Mouse (Mus musculus): ENCODE measurements around the gene Jarid2. TPM values are rescaled to one million over a fixed set of nuclear protein-coding genes. Genes with fewer than 3 reads are reported as not detected.
"Not testable (repeated sequence)": the region's sequence is repeated elsewhere in the genome, so short reads cannot be mapped to it uniquely, and the experiment has no call there.

Jarid2 gene
- total RNA-seq (2021), result 10 to 100 TPM; 24.5 to 32.7 TPM

DNA sequence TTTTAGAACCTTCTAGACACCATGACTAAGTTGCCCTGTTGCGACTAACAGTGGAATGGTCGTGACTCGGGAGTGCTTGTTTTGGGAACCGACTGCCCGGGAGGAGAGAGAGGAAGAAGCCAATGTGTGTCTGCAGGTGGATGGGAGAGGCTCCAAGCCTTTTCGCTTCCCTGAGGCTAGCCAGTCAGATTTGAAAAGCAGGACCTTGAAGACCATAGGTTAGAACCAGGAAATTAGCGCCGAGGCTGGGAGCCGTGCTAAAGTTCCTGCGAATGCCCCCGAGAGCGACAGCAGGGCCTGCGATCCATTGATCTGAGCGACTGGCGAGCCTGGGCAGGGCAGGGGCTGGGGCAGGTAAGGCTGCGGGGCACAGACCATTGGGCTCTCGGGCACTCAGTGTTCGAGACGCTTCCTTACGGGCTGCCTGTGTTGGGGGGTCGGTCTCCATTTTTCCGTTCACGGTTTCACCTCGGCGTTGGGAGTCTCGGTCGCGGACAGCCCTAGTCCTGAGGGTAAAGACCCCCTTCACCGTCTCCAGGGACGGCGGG lies at the start of gene Jarid2:
Gene Jarid2 (plus strand): TSS at position 51 of the 548 bp plus-strand sequence.
- peak in 1 of 2 experiments; percentile 38 for DNase-seq
- intact Hi-C loops (cut with DNase I), result no loop called here

- intact Hi-C loops (cut with DNase I), result no loop called here
- DNase-seq, result no peak
Observed at GRCm38 (mm10) chr13:44681051-44681450, 48.2 kb upstream of the Jarid2 start.

GRCm38 (mm10) chr13:44688140-44688539 lies 41.1 kb upstream of the Jarid2 start:
- DNase-seq, result no peak
- intact Hi-C loops (cut with DNase I), result no loop called here

GRCm38 (mm10) chr13:44697628-44698027 lies 31.6 kb upstream of the Jarid2 start:
- intact Hi-C loops (cut with DNase I), result no loop called here
- DNase-seq, result no peak

GRCm38 (mm10) chr13:44704036-44704801 lies 25.1 kb upstream of the Jarid2 start:
- intact Hi-C loops (cut with DNase I), result no loop called here
- no peak for DNase-seq

GRCm38 (mm10) chr13:44705031-44705742 lies 24.1 kb upstream of the Jarid2 start:
- intact Hi-C loops (cut with DNase I), result no loop called here
- no peak for DNase-seq

DNA sequence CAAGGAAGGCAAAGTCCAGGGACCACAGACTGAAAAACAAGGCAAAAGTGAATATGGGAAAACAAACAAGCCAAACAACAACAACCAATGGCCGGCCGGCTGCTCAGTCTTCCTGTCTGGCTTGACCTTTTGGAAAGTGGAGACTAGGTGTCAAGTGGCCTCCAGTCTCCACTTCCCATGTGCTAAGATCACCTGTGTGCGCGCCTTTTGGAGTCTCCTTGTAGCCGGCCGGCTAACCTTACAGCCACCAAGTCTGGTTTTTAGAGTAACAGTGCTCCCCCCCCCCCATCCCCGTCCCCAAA lies 23.6 kb upstream of the Jarid2 start:
- no peak for DNase-seq
- intact Hi-C loops (cut with DNase I), result no loop called here

DNA sequence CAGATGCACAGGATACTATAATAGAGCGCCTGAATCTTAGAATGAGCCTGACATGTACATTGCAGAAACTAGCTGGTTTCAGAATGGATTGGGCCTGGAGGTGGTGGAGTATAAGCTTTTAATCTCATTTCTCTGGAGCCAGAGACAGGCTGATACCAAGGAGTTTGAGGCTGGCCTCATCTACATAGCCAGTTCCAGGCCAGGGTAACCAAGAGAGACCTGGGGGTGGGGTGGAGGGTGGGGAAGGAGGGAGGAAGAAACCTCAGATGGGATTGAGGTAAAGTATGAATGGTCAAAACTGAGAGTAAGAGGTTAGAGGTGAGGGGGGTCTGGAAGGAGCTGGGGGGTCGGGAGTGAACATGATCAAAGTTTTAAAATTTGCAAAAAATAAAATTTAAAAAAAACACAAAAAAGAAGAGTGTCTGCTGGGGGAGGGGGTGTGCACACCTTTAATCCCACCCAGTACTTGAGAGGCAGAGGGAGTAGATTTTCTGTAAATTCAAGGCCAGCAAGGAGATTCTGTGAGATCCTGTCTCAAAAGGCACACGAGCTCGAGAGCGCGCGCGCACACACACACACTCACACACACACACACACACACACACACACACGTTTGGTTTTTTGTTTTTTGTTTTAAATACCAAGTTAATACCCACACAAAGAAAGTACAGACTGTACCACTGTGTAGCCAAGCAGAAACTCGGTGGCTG lies 22.9 kb upstream of the Jarid2 start:
- intact Hi-C loops (cut with DNase I), result no loop called here
- DNase-seq, result no peak

DNA sequence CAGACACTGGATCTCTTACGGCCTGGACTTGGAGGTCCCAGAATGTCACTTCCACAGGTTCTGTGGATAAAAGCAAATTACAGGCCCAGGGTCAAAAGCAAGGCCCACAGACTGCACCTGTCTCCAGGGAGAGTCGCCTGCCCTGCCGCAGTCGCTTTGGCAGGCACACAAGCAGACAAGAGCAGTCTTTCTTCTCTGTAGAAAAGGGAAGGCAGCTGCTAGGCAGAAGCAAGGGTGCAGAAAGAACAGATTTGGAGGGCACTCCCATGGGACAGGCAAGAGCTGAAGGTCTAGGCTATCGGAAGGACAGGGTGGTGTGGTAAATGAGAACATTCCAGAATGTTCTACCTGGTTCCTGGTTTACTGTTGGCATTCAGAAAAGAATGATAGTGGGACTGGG lies 22.1 kb upstream of the Jarid2 start:
- intact Hi-C loops (cut with DNase I), result no loop called here
- DNase-seq, result no peak

DNA sequence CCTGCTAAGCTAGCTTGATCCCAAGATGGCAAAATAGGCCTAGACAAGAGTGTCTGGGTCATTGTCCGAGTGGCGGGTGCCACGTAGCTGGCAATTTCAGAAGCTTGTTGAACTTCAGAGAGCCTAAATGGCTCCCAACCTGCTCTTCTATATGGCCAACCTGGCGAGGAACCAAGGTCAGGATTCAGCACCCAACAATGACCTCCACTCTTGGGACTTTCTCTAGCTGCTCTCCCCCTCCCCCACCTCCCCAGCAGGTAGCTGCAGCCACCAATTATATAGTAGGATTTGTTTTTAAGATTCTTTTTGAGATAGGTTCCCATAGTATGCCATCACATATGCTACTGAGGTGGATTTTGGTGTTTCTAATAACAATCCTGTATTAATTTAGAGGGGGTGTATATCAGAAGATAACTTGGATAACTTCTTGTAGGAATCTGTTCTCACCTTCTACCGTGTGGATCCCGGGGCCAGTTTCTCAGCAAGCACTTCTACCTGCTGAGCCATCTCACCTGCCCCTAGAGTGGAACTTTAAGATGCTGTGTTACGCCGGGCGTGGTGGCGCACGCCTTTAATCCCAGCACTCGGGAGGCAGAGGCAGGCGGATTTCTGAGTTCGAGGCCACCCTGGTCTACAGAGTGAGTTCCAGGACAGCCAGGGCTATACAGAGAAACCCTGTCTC lies 20.8 kb upstream of the Jarid2 start:
- intact Hi-C loops (cut with DNase I), result no loop called here
- DNase-seq, result no peak

- no peak for DNase-seq
- intact Hi-C loops (cut with DNase I), result no loop called here
Observed at GRCm38 (mm10) chr13:44709747-44710480, 19.4 kb upstream of the Jarid2 start.

DNA sequence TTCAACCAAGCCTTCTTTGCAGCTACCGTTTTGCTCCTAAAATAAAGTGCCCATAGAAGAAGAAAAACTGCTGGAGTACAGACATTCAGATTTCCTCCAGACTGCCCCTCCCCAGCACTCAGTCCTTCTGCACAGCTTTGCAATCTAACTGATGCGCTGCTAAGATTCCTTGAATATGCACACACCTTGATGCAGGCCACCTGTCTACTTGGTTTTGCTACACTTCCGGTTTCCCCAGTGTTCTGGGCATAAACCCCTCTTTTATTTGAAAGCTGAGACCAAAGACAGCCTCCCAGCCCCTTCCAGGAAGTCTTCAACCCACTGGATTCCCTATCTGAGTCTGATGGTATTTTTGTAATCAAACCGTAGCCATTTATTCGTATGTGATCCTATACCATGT lies 18.2 kb upstream of the Jarid2 start:
- DNase-seq, result no peak
- intact Hi-C loops (cut with DNase I), result no loop called here

DNA sequence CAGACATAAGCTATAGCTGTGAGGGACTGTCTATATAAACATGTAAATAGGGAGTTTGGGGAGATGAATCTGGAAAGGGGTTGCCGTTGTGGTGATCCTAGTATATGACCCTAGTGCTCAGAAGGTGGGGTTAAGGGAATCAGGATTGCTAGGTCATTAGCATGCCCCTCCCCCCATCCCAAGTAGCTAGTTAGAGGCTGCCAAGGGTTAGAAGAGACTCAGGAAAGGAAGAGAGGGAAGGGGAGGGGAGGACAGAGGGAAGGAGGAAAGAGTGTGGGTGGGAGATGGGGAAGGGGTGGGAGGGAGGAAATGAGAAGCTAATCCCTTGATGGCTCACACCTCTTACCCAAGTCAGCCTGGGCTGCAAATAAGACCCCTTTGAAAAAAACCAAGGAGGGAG lies 17.4 kb upstream of the Jarid2 start:
- no peak for DNase-seq
- intact Hi-C loops (cut with DNase I), result no loop called here

GRCm38 (mm10) chr13:44715187-44715885 lies 13.9 kb upstream of the Jarid2 start:
- intact Hi-C loops (cut with DNase I), result no loop called here
- DNase-seq, result no peak

GRCm38 (mm10) chr13:44717838-44718237 lies 11.4 kb upstream of the Jarid2 start:
- intact Hi-C loops (cut with DNase I), result no loop called here

GRCm38 (mm10) chr13:44718465-44718864 lies 10.8 kb upstream of the Jarid2 start:
- intact Hi-C loops (cut with DNase I); DNase-seq: not testable (repeated sequence)

More at GRCm38 (mm10) chr13:44717838-44718237, 11.4 kb upstream of the Jarid2 start:
- DNase-seq, result no peak

- no peak for DNase-seq
Observed at GRCm38 (mm10) chr13:44720094-44720493, 9.2 kb upstream of the Jarid2 start.

DNA sequence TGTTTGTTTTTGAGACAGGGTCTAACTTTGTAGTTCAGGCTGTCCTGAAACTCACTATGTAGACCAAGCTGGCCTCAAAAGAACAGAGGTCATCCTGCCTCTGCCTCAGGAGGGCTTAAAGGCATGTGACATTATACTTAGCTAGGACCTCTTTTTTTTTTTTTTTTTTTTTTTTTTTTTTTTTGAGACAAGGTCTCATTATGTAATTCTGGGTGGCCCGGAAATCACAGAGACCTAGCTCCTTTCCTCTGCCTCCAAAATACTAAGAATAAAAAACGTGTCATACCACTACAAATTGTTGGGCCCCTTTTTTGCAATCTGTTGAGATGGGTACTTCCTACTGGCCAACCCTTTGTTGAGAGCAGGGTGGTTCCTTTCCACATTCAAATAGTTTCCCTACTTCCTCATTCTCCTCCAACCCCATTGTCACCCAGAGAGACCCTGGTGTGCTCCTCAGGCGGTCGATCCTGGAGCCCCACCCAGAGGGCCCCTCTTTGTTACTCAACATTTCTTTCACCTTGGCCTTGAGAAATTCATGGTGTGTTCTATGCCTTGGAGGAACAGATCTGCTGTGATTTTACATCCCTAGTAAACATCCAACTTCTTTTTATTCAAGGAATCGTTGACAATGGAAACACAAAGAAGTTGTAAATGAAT lies 7.3 kb upstream of the Jarid2 start:
- no peak for DNase-seq
- intact Hi-C loops (cut with DNase I), result no loop called here

More at GRCm38 (mm10) chr13:44720094-44720493, 9.2 kb upstream of the Jarid2 start:
- intact Hi-C loops (cut with DNase I), result no loop called here

- intact Hi-C loops (cut with DNase I); DNase-seq: not testable (repeated sequence)
Observed at GRCm38 (mm10) chr13:44723522-44723921, 5.8 kb upstream of the Jarid2 start.

Data from heart, postnatal 36 days (tissue).